Mouse (Mus musculus): ENCODE results near the gene Rgcc.

GRCm38 (mm10) chr14:79269551-79269950, 31.9 kb downstream of the Rgcc start:
- TF ChIP-seq CTCF (IDR thresholded peaks at IDR 0.05; ENCODE audit: low read depth, low read length) (no peak), POLR2A (IDR thresholded peaks at IDR 0.05; ENCODE audit: borderline replicate concordance, low read depth, low read length) (no peak)

Measured in bone marrow macrophage, adult 2 months (primary cell).